Mouse (Mus musculus): Measurements from ENCODE around the gene Itsn2. TPM values are rescaled to one million over a fixed set of nuclear protein-coding genes. Genes with fewer than 3 reads are reported as not detected.

Itsn2 gene
- polyA plus RNA-seq, 1 experiment from 2014 or later, result 42.7 TPM

- no peak for TF ChIP-seq CTCF (IDR thresholded peaks at IDR 0.05; ENCODE audit: low read depth)
- no peak for ATAC-seq (ENCODE audit: insufficient read depth)
- H3K9me3 ChIP-seq (ENCODE audit: low read depth, low read length), result no peaks in the 10 kb centered on the region
These were observed 48.3 kb downstream of the Itsn2 start for GRCm38 (mm10) chr12:4640737-4641136.

GRCm38 (mm10) chr12:4656813-4657212, 64.4 kb downstream of the Itsn2 start:
- Histone ChIP-seq H3K4me1 (ENCODE audit: insufficient read depth) (no peaks in the 10 kb centered on the region), H3K9ac (no peak overlapping the region), H3K4me2 (no peak overlapping the region), H3K27ac (ENCODE audit: low read depth) (no peak overlapping the region), H3K4me3 (ENCODE audit: low read depth, low read length) (no peak overlapping the region), H3K36me3 (ENCODE audit: insufficient read depth) (peaks cover 48% of the 10 kb centered on the region), H3K27me3 (ENCODE audit: insufficient read depth, low read length) (no peaks in the 10 kb centered on the region), H3K9me3 (ENCODE audit: low read depth, low read length) (no peaks in the 10 kb centered on the region)
- 80% methylated on average over 2 of the region's 2 CpGs for WGBS
- no peak for DNase-seq
- ATAC-seq (ENCODE audit: insufficient read depth), result no peak
- no peak for TF ChIP-seq CTCF (IDR thresholded peaks at IDR 0.05; ENCODE audit: low read depth)

More at GRCm38 (mm10) chr12:4640737-4641136, 48.3 kb downstream of the Itsn2 start:
- Histone ChIP-seq H3K4me2 (no peak overlapping the region), H3K27me3 (ENCODE audit: insufficient read depth, low read length) (no peaks in the 10 kb centered on the region), H3K27ac (ENCODE audit: low read depth) (no peak overlapping the region), H3K36me3 (ENCODE audit: insufficient read depth) (peaks cover 38% of the 10 kb centered on the region), H3K4me1 (ENCODE audit: insufficient read depth) (no peaks in the 10 kb centered on the region), H3K9ac (no peak overlapping the region), H3K4me3 (ENCODE audit: low read depth, low read length) (no peak overlapping the region)
- WGBS, result 79% methylated on average over 1 of the region's 1 CpGs
- DNase-seq, result no peak

- DNase-seq (peak; percentile 38), ATAC-seq (ENCODE audit: insufficient read depth) (no peak)
- H3K4me3 ChIP-seq (ENCODE audit: low read depth, low read length), result no peak overlapping the region
- H3K9me3 ChIP-seq (ENCODE audit: low read depth, low read length), result no peaks in the 10 kb centered on the region
- H3K36me3 ChIP-seq (ENCODE audit: insufficient read depth), result peaks cover 47% of the 10 kb centered on the region
- H3K27me3 ChIP-seq (ENCODE audit: insufficient read depth, low read length), result no peaks in the 10 kb centered on the region
- no peak for TF ChIP-seq CTCF (IDR thresholded peaks at IDR 0.05; ENCODE audit: low read depth)
- no peaks in the 10 kb centered on the region for H3K4me1 ChIP-seq (ENCODE audit: insufficient read depth)
- H3K4me2 ChIP-seq, result no peak overlapping the region
- 51% methylated on average over 7 of the region's 7 CpGs for WGBS
- no peak overlapping the region for H3K27ac ChIP-seq (ENCODE audit: low read depth)
- H3K9ac ChIP-seq, result no peak overlapping the region
These were observed 72.7 kb downstream of the Itsn2 start for GRCm38 (mm10) chr12:4664929-4665674.

GRCm38 (mm10) chr12:4665675-4666037, 73.2 kb downstream of the Itsn2 start:
- 72% methylated on average over 5 of the region's 5 CpGs for WGBS
- ATAC-seq (ENCODE audit: insufficient read depth) (no peak), DNase-seq (no peak)
- H3K27ac ChIP-seq (ENCODE audit: low read depth), result no peak overlapping the region
- no peaks in the 10 kb centered on the region for H3K27me3 ChIP-seq (ENCODE audit: insufficient read depth, low read length)
- no peaks in the 10 kb centered on the region for H3K4me1 ChIP-seq (ENCODE audit: insufficient read depth)
- no peak overlapping the region for H3K4me2 ChIP-seq
- H3K36me3 ChIP-seq (ENCODE audit: insufficient read depth), result peaks cover 43% of the 10 kb centered on the region
- no peak for TF ChIP-seq CTCF (IDR thresholded peaks at IDR 0.05; ENCODE audit: low read depth)
- no peaks in the 10 kb centered on the region for H3K9me3 ChIP-seq (ENCODE audit: low read depth, low read length)
- no peak overlapping the region for H3K9ac ChIP-seq
- H3K4me3 ChIP-seq (ENCODE audit: low read depth, low read length), result no peak overlapping the region

- H3K27me3 ChIP-seq (ENCODE audit: insufficient read depth, low read length), result no peaks in the 10 kb centered on the region
- TF ChIP-seq CTCF (IDR thresholded peaks at IDR 0.05; ENCODE audit: low read depth), result no peak
- WGBS, result 95% methylated on average over 1 of the region's 1 CpGs
- ATAC-seq (ENCODE audit: insufficient read depth) (no peak), DNase-seq (no peak)
- peaks cover 51% of the 10 kb centered on the region for H3K36me3 ChIP-seq (ENCODE audit: insufficient read depth)
- no peaks in the 10 kb centered on the region for H3K9me3 ChIP-seq (ENCODE audit: low read depth, low read length)
- no peak overlapping the region for H3K4me2 ChIP-seq
- no peak overlapping the region for H3K9ac ChIP-seq
- no peak overlapping the region for H3K4me3 ChIP-seq (ENCODE audit: low read depth, low read length)
- H3K4me1 ChIP-seq (ENCODE audit: insufficient read depth), result no peaks in the 10 kb centered on the region
- H3K27ac ChIP-seq (ENCODE audit: low read depth), result no peak overlapping the region
These were observed 83.9 kb downstream of the Itsn2 start for GRCm38 (mm10) chr12:4676336-4676735.

- H3K4me1 ChIP-seq (ENCODE audit: insufficient read depth), result no peaks in the 10 kb centered on the region
- ATAC-seq (ENCODE audit: insufficient read depth) (peak; percentile 58; the same call in 1 of the 2 replicates), DNase-seq (no peak)
- H3K9me3 ChIP-seq (ENCODE audit: low read depth, low read length), result no peaks in the 10 kb centered on the region
- H3K27ac ChIP-seq (ENCODE audit: low read depth), result no peak overlapping the region
- no peak overlapping the region for H3K9ac ChIP-seq
- no peak for TF ChIP-seq CTCF (IDR thresholded peaks at IDR 0.05; ENCODE audit: low read depth)
- 41% methylated on average over 4 of the region's 4 CpGs for WGBS
- no peak overlapping the region for H3K4me2 ChIP-seq
- H3K27me3 ChIP-seq (ENCODE audit: insufficient read depth, low read length), result no peaks in the 10 kb centered on the region
- H3K36me3 ChIP-seq (ENCODE audit: insufficient read depth), result peaks cover 20% of the 10 kb centered on the region
- H3K4me3 ChIP-seq (ENCODE audit: low read depth, low read length), result no peak overlapping the region
These were observed 87.5 kb downstream of the Itsn2 start for GRCm38 (mm10) chr12:4679971-4680370.

- Histone ChIP-seq H3K4me1 (ENCODE audit: insufficient read depth) (no peaks in the 10 kb centered on the region), H3K4me2 (no peak overlapping the region), H3K4me3 (ENCODE audit: low read depth, low read length) (no peak overlapping the region), H3K36me3 (ENCODE audit: insufficient read depth) (no peaks in the 10 kb centered on the region), H3K27me3 (ENCODE audit: insufficient read depth, low read length) (no peaks in the 10 kb centered on the region), H3K9me3 (ENCODE audit: low read depth, low read length) (no peaks in the 10 kb centered on the region), H3K27ac (ENCODE audit: low read depth) (no peak overlapping the region), H3K9ac (no peak overlapping the region)
- WGBS, result 81% methylated on average over 4 of the region's 4 CpGs
- DNase-seq (no peak), ATAC-seq (ENCODE audit: insufficient read depth) (no peak)
- TF ChIP-seq CTCF (IDR thresholded peaks at IDR 0.05; ENCODE audit: low read depth), result no peak
These were observed 93.0 kb downstream of the Itsn2 start for GRCm38 (mm10) chr12:4685441-4685840.
